Mouse (Mus musculus): ENCODE measurements around the gene Coq7. TPM values are rescaled to one million over a fixed set of nuclear protein-coding genes. Genes with fewer than 3 reads are reported as not detected.

Coq7 gene
- polyA plus RNA-seq, 1 experiment from 2014 or later, result 88.6 TPM

DNA sequence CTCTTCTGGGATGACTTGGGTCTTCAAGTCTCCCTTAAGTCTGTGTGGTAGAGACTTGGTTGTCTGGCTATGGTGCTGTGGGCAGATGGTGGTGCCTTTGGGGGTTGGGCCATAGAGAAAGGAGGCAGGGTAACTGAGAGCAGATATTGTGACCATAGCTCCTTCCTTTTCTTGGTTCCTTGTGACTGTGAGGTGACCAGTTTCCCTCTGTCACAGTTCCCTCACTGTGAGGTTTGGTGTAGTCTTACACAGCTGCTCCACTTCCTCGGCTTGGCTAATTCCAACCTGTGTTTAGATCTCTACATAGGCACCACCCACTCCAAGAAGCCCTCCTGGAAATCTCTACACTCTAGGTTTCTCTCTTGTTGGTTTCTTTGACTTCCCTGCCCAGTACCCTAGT is 49.2 kb downstream of the Coq7 start:
- H3K9me3 ChIP-seq (ENCODE audit: low read length), result no peaks in the 10 kb centered on the region
- H3K27me3 ChIP-seq (replicated peaks; ENCODE audit: insufficient read depth, low read length), result no peaks in the 10 kb centered on the region
- no peak for DNase-seq (ENCODE audit: low spot score)
- 0 out of 2 replicates have a peak, but pooled peaks cover 4% of the 10 kb centered on the region for H3K36me3 ChIP-seq (ENCODE audit: insufficient read depth, low read length)
- 50% methylated on average over 1 of the region's 1 CpGs for WGBS
- TF ChIP-seq CTCF (IDR thresholded peaks at IDR 0.05) (no peak), EP300 (IDR thresholded peaks at IDR 0.05) (no peak)
- H3K4me3 ChIP-seq (ENCODE audit: low read depth, low read length), result no peak overlapping the region
- no peak overlapping the region for H3K27ac ChIP-seq (ENCODE audit: low read length)
- peaks cover 12% of the 10 kb centered on the region for H3K4me1 ChIP-seq (ENCODE audit: insufficient read depth, low read depth, low read length)
- H3K4me2 ChIP-seq (replicated peaks; ENCODE audit: low read depth, low read length), result no peak overlapping the region
- no peak overlapping the region for H3K9ac ChIP-seq (replicated peaks; ENCODE audit: low read depth)
- no peak for ATAC-seq

DNA sequence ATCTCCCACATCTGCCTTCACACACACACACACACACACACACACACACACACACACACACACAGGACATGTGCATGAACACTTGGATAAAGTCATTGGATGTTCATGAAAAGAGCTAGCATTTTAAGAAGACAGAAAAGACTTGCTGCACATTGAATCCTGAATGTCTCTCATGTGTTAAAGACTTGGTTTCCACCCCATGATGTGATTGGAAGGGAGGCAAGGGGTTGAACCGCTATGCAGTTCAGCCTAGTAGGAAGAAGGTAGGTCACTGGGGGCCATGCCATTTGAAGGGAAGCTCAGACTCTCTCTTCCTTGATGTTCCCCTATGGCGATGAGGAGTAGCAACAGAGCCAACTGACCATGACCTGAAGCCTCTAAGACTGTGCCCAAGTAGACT is 51.2 kb downstream of the Coq7 start:
- ATAC-seq (no peak), DNase-seq (ENCODE audit: low spot score) (no peak)
- Histone ChIP-seq H3K4me1 (ENCODE audit: insufficient read depth, low read depth, low read length) (peaks cover 4% of the 10 kb centered on the region; the same call in 1 of the 2 replicates), H3K27ac (ENCODE audit: low read length) (no peak overlapping the region), H3K9me3 (ENCODE audit: low read length) (no peaks in the 10 kb centered on the region), H3K36me3 (ENCODE audit: insufficient read depth, low read length) (0 out of 2 replicates have a peak, but pooled peaks cover 4% of the 10 kb centered on the region), H3K27me3 (replicated peaks; ENCODE audit: insufficient read depth, low read length) (no peaks in the 10 kb centered on the region), H3K4me3 (ENCODE audit: low read depth, low read length) (no peak overlapping the region), H3K9ac (replicated peaks; ENCODE audit: low read depth) (no peak overlapping the region), H3K4me2 (replicated peaks; ENCODE audit: low read depth, low read length) (no peak overlapping the region)
- WGBS, result 89% methylated on average over 2 of the region's 2 CpGs
- TF ChIP-seq EP300 (IDR thresholded peaks at IDR 0.05) (no peak), CTCF (IDR thresholded peaks at IDR 0.05) (no peak)

DNA sequence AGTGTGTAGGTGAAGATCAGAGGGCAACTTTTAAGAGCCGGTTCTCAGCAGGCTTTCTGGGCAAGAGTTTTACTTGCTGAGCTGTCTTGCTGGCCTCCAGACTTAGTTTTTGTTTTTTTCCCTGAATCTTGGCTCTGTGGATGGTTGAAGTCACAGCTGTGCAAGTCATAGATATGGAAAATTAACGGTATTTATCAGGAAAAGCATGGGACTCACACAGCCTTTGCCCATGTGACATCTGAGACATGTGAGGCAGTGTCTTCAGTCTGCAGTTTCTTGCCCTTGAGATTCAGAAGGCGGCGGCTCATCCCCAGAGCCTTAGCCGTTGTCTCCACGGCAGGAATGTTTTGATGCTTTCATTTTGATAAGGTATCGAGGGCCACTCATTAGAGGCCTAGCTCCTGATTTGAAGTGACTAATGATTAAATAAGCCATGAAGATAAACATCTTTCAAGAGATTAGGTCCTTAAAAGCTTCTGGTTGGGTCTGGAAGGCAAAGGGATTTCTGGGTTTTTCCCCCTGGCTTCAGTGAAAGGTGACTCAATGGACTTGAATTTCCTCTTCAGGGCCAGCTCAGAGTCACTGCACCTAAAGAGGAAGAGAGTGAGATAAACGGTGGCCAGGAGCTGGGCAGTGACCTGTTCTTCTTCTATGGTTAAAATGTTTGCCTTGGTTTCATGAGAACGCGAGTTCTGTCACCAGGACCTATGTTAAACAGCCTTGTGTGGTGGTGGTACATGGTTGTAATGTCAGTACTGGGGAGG is 51.9 kb downstream of the Coq7 start:
- 0 out of 2 replicates have a peak overlapping the region, but pooled peaks have one; percentile 34 for H3K27ac ChIP-seq (ENCODE audit: low read length)
- H3K4me1 ChIP-seq (ENCODE audit: insufficient read depth, low read depth, low read length), result no peaks in the 10 kb centered on the region; the same call in 1 of the 2 replicates
- peak; percentile 54 for DNase-seq (ENCODE audit: low spot score)
- WGBS, result 44% methylated on average over 10 of the region's 10 CpGs
- H3K9ac ChIP-seq (replicated peaks; ENCODE audit: low read depth), result no peak overlapping the region
- H3K36me3 ChIP-seq (ENCODE audit: insufficient read depth, low read length), result 0 out of 2 replicates have a peak, but pooled peaks cover 4% of the 10 kb centered on the region
- ATAC-seq, result no peak
- H3K4me2 ChIP-seq (replicated peaks; ENCODE audit: low read depth, low read length), result no peak overlapping the region
- no peak overlapping the region for H3K4me3 ChIP-seq (ENCODE audit: low read depth, low read length)
- TF ChIP-seq EP300 (IDR thresholded peaks at IDR 0.05) (no peak), CTCF (IDR thresholded peaks at IDR 0.05) (no peak)
- H3K9me3 ChIP-seq (ENCODE audit: low read length), result no peaks in the 10 kb centered on the region
- no peaks in the 10 kb centered on the region for H3K27me3 ChIP-seq (replicated peaks; ENCODE audit: insufficient read depth, low read length)

DNA sequence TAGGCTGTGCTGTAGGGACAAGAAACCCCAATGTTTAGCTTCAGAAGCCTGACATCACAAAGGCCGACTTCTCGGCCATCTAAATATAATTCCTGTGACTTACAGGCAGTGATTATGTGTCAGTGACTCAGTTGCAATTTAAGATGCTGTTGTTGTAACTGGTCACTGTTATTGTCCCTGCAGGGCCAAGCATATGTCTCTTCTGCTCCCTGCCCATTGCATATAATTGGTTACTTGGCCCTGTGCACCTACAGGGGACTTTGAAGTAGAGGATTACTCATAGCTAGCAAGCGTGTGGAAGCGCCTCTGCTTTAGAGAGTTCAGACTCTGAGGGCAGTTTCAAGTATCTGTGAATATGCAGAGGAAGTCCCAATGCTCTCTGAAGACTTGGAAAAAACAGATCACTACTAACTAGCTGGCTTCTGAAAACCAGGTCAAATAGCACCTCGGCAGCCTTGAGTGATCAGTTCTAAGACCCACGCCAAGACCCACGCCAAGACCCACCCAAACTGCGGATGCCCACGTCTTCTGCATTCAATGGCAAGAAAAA is 52.9 kb downstream of the Coq7 start:
- no peaks in the 10 kb centered on the region for H3K27me3 ChIP-seq (replicated peaks; ENCODE audit: insufficient read depth, low read length)
- TF ChIP-seq EP300 (IDR thresholded peaks at IDR 0.05) (no peak), CTCF (IDR thresholded peaks at IDR 0.05) (no peak)
- H3K27ac ChIP-seq (ENCODE audit: low read length), result 0 out of 2 replicates have a peak overlapping the region, but pooled peaks have one; percentile 34
- no peaks in the 10 kb centered on the region; the same call in 1 of the 2 replicates for H3K4me1 ChIP-seq (ENCODE audit: insufficient read depth, low read depth, low read length)
- H3K9me3 ChIP-seq (ENCODE audit: low read length), result no peaks in the 10 kb centered on the region
- WGBS, result 70% methylated on average over 9 of the region's 9 CpGs
- no peak overlapping the region for H3K4me3 ChIP-seq (ENCODE audit: low read depth, low read length)
- H3K36me3 ChIP-seq (ENCODE audit: insufficient read depth, low read length), result 0 out of 2 replicates have a peak, but pooled peaks cover 4% of the 10 kb centered on the region
- H3K9ac ChIP-seq (replicated peaks; ENCODE audit: low read depth), result no peak overlapping the region
- no peak overlapping the region for H3K4me2 ChIP-seq (replicated peaks; ENCODE audit: low read depth, low read length)
- ATAC-seq, result peak; percentile 30
- peak; percentile 55 for DNase-seq (ENCODE audit: low spot score)

DNA sequence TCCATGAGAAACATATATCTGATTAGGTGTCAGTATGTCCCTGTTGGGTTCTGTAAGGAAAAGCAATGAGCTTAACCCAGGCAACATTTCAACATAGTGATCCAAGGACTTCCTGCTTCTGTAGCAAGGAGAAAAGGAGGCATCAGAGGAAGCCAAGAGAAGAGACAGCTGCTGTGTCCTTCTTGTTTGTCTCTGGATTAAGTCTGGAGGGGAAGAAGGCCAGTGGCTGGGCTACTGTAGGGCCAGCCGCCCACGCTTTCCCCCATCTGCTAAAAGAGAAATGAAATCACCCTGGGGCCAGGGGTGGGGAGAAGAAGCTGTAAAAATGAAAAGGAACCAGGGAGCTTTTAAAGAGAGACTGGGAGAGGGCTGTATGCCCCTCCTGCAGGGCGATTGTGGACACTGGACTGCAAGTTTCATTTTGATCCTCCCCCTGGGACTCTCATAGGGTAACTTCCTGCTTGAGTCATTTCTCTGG is 54.3 kb downstream of the Coq7 start:
- Histone ChIP-seq H3K36me3 (ENCODE audit: insufficient read depth, low read length) (no peaks in the 10 kb centered on the region), H3K9ac (replicated peaks; ENCODE audit: low read depth) (no peak overlapping the region), H3K27me3 (replicated peaks; ENCODE audit: insufficient read depth, low read length) (no peaks in the 10 kb centered on the region), H3K27ac (ENCODE audit: low read length) (peak overlapping the region; percentile 85), H3K4me1 (ENCODE audit: insufficient read depth, low read depth, low read length) (no peaks in the 10 kb centered on the region; the same call in 1 of the 2 replicates), H3K4me2 (replicated peaks; ENCODE audit: low read depth, low read length) (0 out of 2 replicates have a peak overlapping the region, but pooled peaks have one; percentile 1), H3K9me3 (ENCODE audit: low read length) (no peaks in the 10 kb centered on the region), H3K4me3 (ENCODE audit: low read depth, low read length) (no peak overlapping the region)
- DNase-seq (ENCODE audit: low spot score) (peak; percentile 95), ATAC-seq (peak; percentile 80)
- WGBS, result 42% methylated on average over 3 of the region's 3 CpGs
- peak; percentile 70 for TF ChIP-seq EP300 (IDR thresholded peaks at IDR 0.05)
- no peak for TF ChIP-seq CTCF (IDR thresholded peaks at IDR 0.05)

DNA sequence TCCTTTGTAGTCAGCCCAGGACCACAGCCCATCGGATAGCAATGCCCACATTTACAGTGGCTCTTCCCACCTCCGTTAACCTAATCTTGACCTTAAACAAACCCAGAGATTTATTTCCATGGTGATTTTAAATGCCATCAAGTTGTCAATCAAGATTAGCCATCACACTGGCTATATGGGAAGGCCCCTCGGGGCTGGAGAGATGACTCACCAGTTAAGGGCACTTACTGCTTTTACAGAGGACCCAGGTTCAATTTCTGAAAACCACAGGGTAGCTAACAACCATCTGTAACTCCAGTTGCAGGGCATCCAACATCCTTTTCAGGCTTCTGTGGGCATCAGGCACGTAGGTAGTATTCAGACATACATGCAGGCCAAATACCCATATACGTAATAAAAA is 56.7 kb downstream of the Coq7 start:
- Histone ChIP-seq H3K27ac (ENCODE audit: low read length) (no peak overlapping the region), H3K27me3 (replicated peaks; ENCODE audit: insufficient read depth, low read length) (no peaks in the 10 kb centered on the region), H3K9ac (replicated peaks; ENCODE audit: low read depth) (no peak overlapping the region), H3K36me3 (ENCODE audit: insufficient read depth, low read length) (no peaks in the 10 kb centered on the region), H3K4me2 (replicated peaks; ENCODE audit: low read depth, low read length) (no peak overlapping the region), H3K4me3 (ENCODE audit: low read depth, low read length) (no peak overlapping the region), H3K9me3 (ENCODE audit: low read length) (no peaks in the 10 kb centered on the region), H3K4me1 (ENCODE audit: insufficient read depth, low read depth, low read length) (no peaks in the 10 kb centered on the region; the same call in 1 of the 2 replicates)
- no peak for ATAC-seq
- no peak for DNase-seq (ENCODE audit: low spot score)
- 63% methylated on average over 5 of the region's 5 CpGs for WGBS
- no peak for TF ChIP-seq CTCF (IDR thresholded peaks at IDR 0.05)
- TF ChIP-seq EP300 (IDR thresholded peaks at IDR 0.05), result no peak

Measured in lung, postnatal 0 days (tissue).